12 mouse cellular contexts compared by ENCODE assay signal in the genomic region with DNA sequence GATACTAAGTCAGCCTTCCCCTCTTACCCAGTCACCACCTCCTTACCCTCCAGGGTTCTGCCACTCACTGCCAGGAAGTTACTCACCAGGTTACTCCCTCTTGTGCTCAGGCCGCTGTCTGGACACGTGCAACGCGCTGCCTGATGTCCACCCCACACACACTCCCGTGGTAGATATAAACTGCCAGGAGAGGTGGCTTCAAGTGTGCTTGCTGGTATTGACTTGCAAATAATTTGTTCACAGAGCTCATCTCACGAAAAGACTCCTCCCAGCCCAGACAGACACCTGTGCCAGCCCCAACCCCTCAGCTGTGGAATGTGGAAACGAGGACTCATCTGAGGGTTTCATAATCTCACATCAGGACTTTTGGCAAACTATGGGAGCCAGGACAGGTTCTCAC. TPM values are rescaled to one million over a fixed set of nuclear protein-coding genes. Genes with fewer than 3 reads are reported as not detected.
DNase-seq lines count a peak whose midpoint lies in the region; ATAC-seq and TF ChIP-seq lines count a peak whose summit lies in the region.
"Had no signal": no experiment of that assay in that cellular context is flagged by ENCODE, and none has a peak within 500 bp of the region (broad histone marks: within the 10 kb centered on the region; RNA-seq: fewer than 3 reads in every experiment).

No protein-coding gene starts in this region.

- 46% methylated on average over 7 of the region's 7 CpGs for WGBS in heart, postnatal 0 days
- WGBS in cerebellum, adult 2 months: 85% methylated on average over 7 of the region's 7 CpGs

- H3K4me1 ChIP-seq in heart, postnatal 0 days (ENCODE audit: control insufficient read depth, insufficient read depth): peaks cover 57% of the 10 kb centered on the region
- peaks cover 3% of the 10 kb centered on the region; the same call in 1 of the 2 replicates for H3K4me1 ChIP-seq in cerebellum, adult 2 months (ENCODE audit: control insufficient read depth, insufficient read depth, low read length)

- 0 out of 2 replicates have a peak, but pooled peaks have one; percentile 27 for ATAC-seq in heart, postnatal 0 days (ENCODE audit: insufficient read depth, low read depth)
- ATAC-seq in inflammation-experienced regulatory T-cells, adult 6 months: peak; percentile 20
- ATAC-seq: Patski had no signal

- no peak overlapping the region for H3K4me2 ChIP-seq in heart, postnatal 0 days (ENCODE audit: low read depth, low read length)
- H3K4me2 ChIP-seq: midbrain, embryonic 12.5 days had no signal

- no peaks in the 10 kb centered on the region for H3K36me3 ChIP-seq in heart, postnatal 0 days (replicated peaks; ENCODE audit: control insufficient read depth, insufficient read depth, low read length)
- H3K36me3 ChIP-seq: midbrain, embryonic 12.5 days had no signal

- intact Hi-C loops in heart, postnatal 36 days (cut with DNase I): loop anchor here (2.0 to 10.0 kb wide), 3 partner anchors 13 to 179 kb away; no protein-coding TSS in a partner anchor
- intact Hi-C loops in left cerebral cortex, postnatal 36 days (cut with DNase I): no loop called here

- H3K27me3 ChIP-seq in heart, postnatal 0 days (ENCODE audit: control insufficient read depth, insufficient read depth, low read length): no peaks in the 10 kb centered on the region
- no peaks in the 10 kb centered on the region for H3K27me3 ChIP-seq in cerebellum, adult 2 months (ENCODE audit: control insufficient read depth, insufficient read depth, low read length)
- H3K27me3 ChIP-seq: midbrain, embryonic 12.5 days; Patski had no signal

- TF ChIP-seq CTCF in heart, postnatal 0 days (IDR thresholded peaks at IDR 0.05; ENCODE audit: low read depth): no peak
- TF ChIP-seq CTCF in cerebellum, adult 2 months (IDR thresholded peaks at IDR 0.05; ENCODE audit: borderline replicate concordance, insufficient read depth, low read depth, low read length): no peak

- H3K27ac ChIP-seq in heart, postnatal 0 days (ENCODE audit: low read depth): peak overlapping the region; percentile 74
- no peak overlapping the region for H3K27ac ChIP-seq in cerebellum, adult 2 months (ENCODE audit: insufficient read depth, low read length)
- H3K27ac ChIP-seq: midbrain, embryonic 12.5 days had no signal

- no peak for DNase-seq in heart, postnatal 0 days (ENCODE audit: low spot score)
- no peak for DNase-seq in heart, postnatal 36 days
- peak; percentile 70 for DNase-seq in urinary bladder, postnatal 14 days (ENCODE audit: low spot score)
- DNase-seq in urinary bladder, adult 2 months (ENCODE audit: low spot score): no peak
- DNase-seq in cerebellum, postnatal 25 days: no peak
- DNase-seq in left cerebral cortex, postnatal 36 days (ENCODE audit: low spot score in 2 of 2): no peak
- no peak for DNase-seq in cerebellum, adult 2 months
- DNase-seq: gastrocnemius, postnatal 36 days had no signal

- TF ChIP-seq POLR2A in cerebellum, adult 2 months (IDR thresholded peaks at IDR 0.05; ENCODE audit: borderline replicate concordance, insufficient read depth, low read length): no peak

- no peak overlapping the region for H3K4me3 ChIP-seq in heart, postnatal 0 days (ENCODE audit: low read depth, low read length)
- no peak overlapping the region for H3K4me3 ChIP-seq in cerebellum, adult 2 months (replicated peaks; ENCODE audit: insufficient read depth, low read depth, low read length)
- H3K4me3 ChIP-seq: midbrain, embryonic 12.5 days had no signal

- no peak overlapping the region for H3K9ac ChIP-seq in heart, postnatal 0 days (replicated peaks; ENCODE audit: low read depth, low read length)
- H3K9ac ChIP-seq: midbrain, embryonic 12.5 days had no signal

- no peaks in the 10 kb centered on the region for H3K9me3 ChIP-seq in heart, postnatal 0 days (replicated peaks; ENCODE audit: control insufficient read depth, low read length)
- H3K9me3 ChIP-seq: midbrain, embryonic 12.5 days had no signal

- TF ChIP-seq EP300 in heart, postnatal 0 days (IDR thresholded peaks at IDR 0.05; ENCODE audit: low read depth): no peak

RNA-seq across cellular contexts. Expression of gene Ggta1, which starts 17.4 kb away (rescaled TPM):
- 14.8 and 37.1 TPM in 2 replicates for total RNA-seq in heart, postnatal 0 days (2014; rRNA removed; ENCODE audit: low replicate concordance)
- 16.0 and 16.4 TPM in 2 replicates for polyA plus RNA-seq in heart, postnatal 0 days (2015; fragmentation: Nextera tagmentation; extraction: Ambion mirVana)
- 10 to 100 TPM; 19.0 to 22.5 TPM for total RNA-seq in heart, postnatal 36 days (2021)
- polyA plus RNA-seq in urinary bladder, adult 2 months (2012; rRNA removed): 16.5 and 17.1 TPM in 2 replicates
- polyA plus RNA-seq in inflammation-experienced regulatory T-cells, adult 6 months (2017; shearing (Covaris generic)): 10 to 100 TPM; 17.5 to 19.2 (median 18.0) TPM
- 1 to 10 TPM; 3.3 to 3.8 TPM for total RNA-seq in left cerebral cortex, postnatal 36 days (2021)
- 1.2 and 1.5 TPM in 2 replicates for polyA plus RNA-seq in cerebellum, adult 2 months (2012; rRNA removed)

RNA-seq across cellular contexts. Expression of gene 4930402F06Rik, which starts 48.6 kb away (rescaled TPM):
- total RNA-seq in heart, postnatal 0 days (2014; rRNA removed; ENCODE audit: low replicate concordance): not detected in 2 replicates
- polyA plus RNA-seq in heart, postnatal 0 days (2015; fragmentation: Nextera tagmentation; extraction: Ambion mirVana): not detected in 2 replicates
- not detected for total RNA-seq in heart, postnatal 36 days (2021)
- not detected in 2 replicates for polyA plus RNA-seq in urinary bladder, adult 2 months (2012; rRNA removed)
- not detected for polyA plus RNA-seq in inflammation-experienced regulatory T-cells, adult 6 months (2017; shearing (Covaris generic))
- not detected for total RNA-seq in left cerebral cortex, postnatal 36 days (2021)
- polyA plus RNA-seq in cerebellum, adult 2 months (2012; rRNA removed): not detected in 2 replicates
- total RNA-seq: gastrocnemius, postnatal 36 days; layer of hippocampus, adult 8-10 months had no signal
- polyA plus RNA-seq: midbrain, embryonic 12.5 days; Patski had no signal
